Mouse (Mus musculus) lung, embryonic 14.5 days (tissue): Measurements from ENCODE around the gene Magi2. TPM values are rescaled to one million over a fixed set of nuclear protein-coding genes. Genes with fewer than 3 reads are reported as not detected.
A peak's percentile ranks its signal among the peaks of the same experiment; 100 is the strongest.
"Not testable (repeated sequence)": the region's sequence is repeated elsewhere in the genome, so short reads cannot be mapped to it uniquely, and the experiment has no call there.

Experiments
- ATAC-seq: fragments of 200-750 bp; cut with Nextera tagmentation; 2 replicates; pipeline ENCODE4 v1.8.0; 2017; ENCODE audit warnings: mild to moderate bottlenecking, moderate TSS enrichment, moderate library complexity; ENCODE audit not compliant: insufficient read depth
- DNase-seq: peaks from one replicate; pipeline ENCODE4 v3.0.0-alpha.2; 2015
- H3K27ac ChIP-seq: fragments of 300-500 bp; sonication (generic); 2 replicates; pipeline ENCODE4 v1.5.1; 2014; ENCODE audit warnings: low read depth, mild to moderate bottlenecking, moderate library complexity
- H3K27me3 ChIP-seq: fragments of 300-500 bp; sonication (generic); 2 replicates; pipeline ENCODE4 v1.6.1; 2014; ENCODE audit warnings: low read length, control low read depth; ENCODE audit not compliant: insufficient read depth
- H3K36me3 ChIP-seq: fragments of 300-500 bp; sonication (generic); 2 replicates; pipeline ENCODE4 v1.6.1; 2014; ENCODE audit warnings: control low read depth; ENCODE audit not compliant: insufficient read depth
- H3K4me1 ChIP-seq: fragments of 300-500 bp; sonication (generic); 2 replicates; pipeline ENCODE4 v1.6.1; 2014; ENCODE audit warnings: antibody characterized with exemption, control low read depth; ENCODE audit not compliant: insufficient read depth
- H3K4me2 ChIP-seq: fragments of 300-500 bp; sonication (generic); 2 replicates; pipeline ENCODE4 v1.6.1; 2014; ENCODE audit warnings: mild to moderate bottlenecking
- H3K4me3 ChIP-seq: fragments of 300-500 bp; sonication (generic); 2 replicates; pipeline ENCODE4 v1.5.1; 2014; ENCODE audit warnings: low read depth, low read length
- H3K9ac ChIP-seq: fragments of 300-500 bp; sonication (generic); 2 replicates; pipeline ENCODE4 v1.6.1; 2014
- H3K9me3 ChIP-seq: fragments of 300-500 bp; sonication (generic); 2 replicates; pipeline ENCODE4 v1.6.1; 2016; ENCODE audit warnings: low read depth, low read length, control low read depth
- CTCF ChIP-seq: IDR thresholded peaks from 2 replicates; pipeline ENCODE4 v1.5.1; 2016; ENCODE audit warnings: antibody characterized with exemption, low read depth
- WGBS: fragments of 180-500 bp; shearing (Covaris S2); extraction: QIAGEN DNeasy Blood & Tissue Kit; methylation state at CpG from one replicate; pipeline ENCODE4 v1.1.7; 2014; 5-methylcytosine and 5-hydroxymethylcytosine counted together
- polyA plus RNA-seq: library from polyadenylated mRNA; unstranded; fragments of >200 nt; fragmentation: Nextera tagmentation; extraction: Ambion mirVana; gene quantifications from 2 replicates; pipeline ENCODE4 v1.2.1, GENCODE M21; 2014

Magi2 gene
- polyA plus RNA-seq, 1 experiment from 2014 or later = 2.4 TPM

- ATAC-seq (no peak), DNase-seq (no peak)
- H3K36me3 ChIP-seq = no peaks in the 10 kb centered on the region
- H3K27me3 ChIP-seq = no peaks in the 10 kb centered on the region
- H3K4me1 ChIP-seq = no peaks in the 10 kb centered on the region
- H3K9ac ChIP-seq = no peak overlapping the region
- no peak overlapping the region for H3K27ac ChIP-seq
- H3K4me3 ChIP-seq = no peak overlapping the region
- H3K4me2 ChIP-seq = no peak overlapping the region
- 61% methylated on average over 6 of the region's 6 CpGs for WGBS
- TF ChIP-seq CTCF = no peak
- H3K9me3 ChIP-seq = no peaks in the 10 kb centered on the region
Measured at GRCm38 (mm10) chr5:19322532-19322931, 95.7 kb downstream of the Magi2 start.

GRCm38 (mm10) chr5:19337561-19337960, 110.7 kb downstream of the Magi2 start:
- Histone ChIP-seq H3K9me3 (no peaks in the 10 kb centered on the region), H3K4me2 (no peak overlapping the region), H3K36me3 (no peaks in the 10 kb centered on the region), H3K27ac (no peak overlapping the region), H3K4me3 (no peak overlapping the region), H3K9ac (no peak overlapping the region), H3K27me3 (no peaks in the 10 kb centered on the region), H3K4me1 (no peaks in the 10 kb centered on the region)
- no peak for DNase-seq
- no peak for TF ChIP-seq CTCF
- no peak for ATAC-seq
- WGBS = 40% methylated on average over 2 of the region's 2 CpGs

- Histone ChIP-seq H3K36me3 (no peaks in the 10 kb centered on the region), H3K27ac (no peak overlapping the region), H3K9ac (no peak overlapping the region), H3K4me3 (no peak overlapping the region), H3K9me3 (no peaks in the 10 kb centered on the region), H3K4me2 (no peak overlapping the region), H3K27me3 (no peaks in the 10 kb centered on the region), H3K4me1 (no peaks in the 10 kb centered on the region)
- WGBS = 85% methylated on average over 1 of the region's 1 CpGs
- no peak for TF ChIP-seq CTCF
- DNase-seq = no peak
- ATAC-seq = no peak
Measured at GRCm38 (mm10) chr5:19368175-19368574, 141.3 kb downstream of the Magi2 start.

GRCm38 (mm10) chr5:19395876-19396275, 169.0 kb downstream of the Magi2 start:
- no peak for ATAC-seq
- TF ChIP-seq CTCF = no peak

GRCm38 (mm10) chr5:19400299-19400698, 173.5 kb downstream of the Magi2 start:
- Histone ChIP-seq H3K27ac (no peak overlapping the region), H3K9me3 (no peaks in the 10 kb centered on the region), H3K9ac (no peak overlapping the region), H3K27me3 (no peaks in the 10 kb centered on the region), H3K4me3 (no peak overlapping the region), H3K36me3 (no peaks in the 10 kb centered on the region), H3K4me1 (no peaks in the 10 kb centered on the region), H3K4me2 (no peak overlapping the region)
- 81% methylated on average over 4 of the region's 4 CpGs for WGBS
- TF ChIP-seq CTCF = no peak
- ATAC-seq = no peak
- no peak for DNase-seq

More at GRCm38 (mm10) chr5:19395876-19396275, 169.0 kb downstream of the Magi2 start:
- Histone ChIP-seq H3K27ac (no peak overlapping the region), H3K9me3 (no peaks in the 10 kb centered on the region), H3K36me3 (no peaks in the 10 kb centered on the region), H3K27me3 (no peaks in the 10 kb centered on the region), H3K4me2 (no peak overlapping the region), H3K9ac (no peak overlapping the region), H3K4me3 (no peak overlapping the region), H3K4me1 (no peaks in the 10 kb centered on the region)
- peak; percentile 5 for DNase-seq
- 50% methylated on average over 3 of the region's 3 CpGs for WGBS

- Histone ChIP-seq H3K36me3 (no peaks in the 10 kb centered on the region), H3K4me1 (no peaks in the 10 kb centered on the region), H3K27me3 (no peaks in the 10 kb centered on the region), H3K27ac (no peak overlapping the region), H3K4me3 (no peak overlapping the region), H3K9me3 (no peaks in the 10 kb centered on the region), H3K9ac (no peak overlapping the region), H3K4me2 (no peak overlapping the region)
- 41% methylated on average over 5 of the region's 5 CpGs for WGBS
- no peak for ATAC-seq
- DNase-seq = peak; percentile 77
- peak; percentile 72 for TF ChIP-seq CTCF
Measured at GRCm38 (mm10) chr5:19400738-19401408, 174.0 kb downstream of the Magi2 start.

GRCm38 (mm10) chr5:19404268-19404667, 177.4 kb downstream of the Magi2 start:
- 83% methylated on average over 1 of the region's 1 CpGs for WGBS
- DNase-seq, ATAC-seq: not testable (repeated sequence)

GRCm38 (mm10) chr5:19414556-19414955, 187.7 kb downstream of the Magi2 start:
- Histone ChIP-seq H3K36me3 (no peaks in the 10 kb centered on the region), H3K4me2 (no peak overlapping the region), H3K9ac (no peak overlapping the region), H3K27ac (no peak overlapping the region), H3K9me3 (no peaks in the 10 kb centered on the region), H3K4me1 (no peaks in the 10 kb centered on the region), H3K4me3 (no peak overlapping the region), H3K27me3 (no peaks in the 10 kb centered on the region)
- DNase-seq (no peak), ATAC-seq (no peak)
- no peak for TF ChIP-seq CTCF
- WGBS = 43% methylated on average over 4 of the region's 4 CpGs

More at GRCm38 (mm10) chr5:19404268-19404667, 177.4 kb downstream of the Magi2 start:
- H3K9me3 ChIP-seq, H3K27me3 ChIP-seq, H3K4me3 ChIP-seq, H3K4me1 ChIP-seq, H3K9ac ChIP-seq, H3K36me3 ChIP-seq, H3K27ac ChIP-seq, H3K4me2 ChIP-seq: not testable (repeated sequence)
